Mouse (Mus musculus) adrenal gland, adult 2 months (tissue): ENCODE results near the gene Ssrp1. TPM values are rescaled to one million over a fixed set of nuclear protein-coding genes. Genes with fewer than 3 reads are reported as not detected.

Source experiments
- DNase-seq: peaks from one replicate; pipeline ENCODE4 v3.0.0; 2021
- long read RNA-seq: library from polyadenylated mRNA; stranded (forward); transcript quantifications from one replicate; pipeline ENCODE4 v2.0.0, GENCODE M21; 2021
- polyA plus RNA-seq: library from polyadenylated mRNA; depleted of rRNA; stranded (reverse); fragments of >200 nt; gene quantifications from 2 replicates; pipeline ENCODE4 v1.2.3, GENCODE M21; 2012; rRNA removed
- total RNA-seq, 2 experiments: library from RNA; stranded (reverse); gene quantifications; 2 replicates each; pipeline ENCODE4 v1.2.3; 2021

Gene Ssrp1
- total RNA-seq: 100 to 1,000 TPM; 105 to 125 TPM
- 78.7 and 92.2 TPM in 2 replicates for polyA plus RNA-seq
- long read RNA-seq, transcript Ssrp1-201 (17 exons, 2,739 nt): major isoform, 105 of 127 reads
- long read RNA-seq, partial matches to known transcripts: 17 of 127 reads
- long read RNA-seq, other reads (novel, unspliced or antisense): 4 of 127 reads

GRCm38 (mm10) chr2:85037047-85038026 is at the start of gene Ssrp1, which contains the start of gene P2rx3:
Gene Ssrp1, plus strand, starts transcription at chr2:85037234.
Gene P2rx3, minus strand, starts transcription at chr2:85037462.
- DNase-seq: peak; percentile 93

DNA sequence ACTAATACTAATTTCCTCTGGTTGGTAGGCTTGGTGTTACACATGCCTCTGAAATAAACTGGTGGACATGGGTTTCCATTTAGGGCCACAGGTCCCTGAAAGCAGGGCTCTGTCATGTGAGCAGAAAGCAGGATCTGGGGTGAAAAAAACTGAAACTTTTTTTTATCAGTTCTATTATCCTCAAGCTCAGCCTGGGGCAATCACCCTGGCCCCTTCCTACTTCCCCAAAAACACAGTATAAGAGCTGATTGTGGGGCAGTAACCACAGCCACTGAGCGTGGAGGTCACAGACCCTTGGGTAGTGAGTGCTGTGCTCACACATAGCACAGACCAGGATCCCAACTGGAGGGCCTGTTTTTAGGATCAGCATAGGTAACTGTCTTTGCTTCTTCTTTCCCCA is 49.1 kb upstream of the Ssrp1 start, which contains the start of gene Prg3:
Gene Prg3, plus strand, starts transcription at position 286 of the 400 bp plus-strand sequence.
- DNase-seq: no peak

DNA sequence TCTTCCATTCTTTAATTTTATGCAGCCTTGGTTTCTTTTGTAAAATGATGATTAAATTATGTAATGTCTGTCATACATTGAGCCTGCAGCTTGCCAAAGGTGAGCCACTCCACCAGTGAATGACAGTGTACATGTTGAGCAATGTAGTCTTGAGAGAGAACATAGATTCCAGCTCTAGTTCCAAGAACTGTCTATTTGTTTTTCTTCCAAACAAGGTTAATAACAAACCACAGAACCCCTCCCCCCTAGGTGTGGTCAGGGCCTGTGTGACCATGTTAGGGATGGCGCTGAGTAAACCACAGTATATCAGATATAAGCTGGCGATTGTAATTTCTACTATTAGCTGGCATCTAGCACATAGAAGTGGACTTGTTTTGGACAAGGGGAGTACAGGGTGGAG is 40.7 kb upstream of the Ssrp1 start:
- no peak for DNase-seq

- DNase-seq: peak; percentile 16
Observed at GRCm38 (mm10) chr2:84999486-85000181, 37.4 kb upstream of the Ssrp1 start.

- DNase-seq: peak; percentile 20
Observed at GRCm38 (mm10) chr2:85001497-85001896, 35.5 kb upstream of the Ssrp1 start.

GRCm38 (mm10) chr2:85002575-85002974 is 34.5 kb upstream of the Ssrp1 start:
- DNase-seq: no peak

DNA sequence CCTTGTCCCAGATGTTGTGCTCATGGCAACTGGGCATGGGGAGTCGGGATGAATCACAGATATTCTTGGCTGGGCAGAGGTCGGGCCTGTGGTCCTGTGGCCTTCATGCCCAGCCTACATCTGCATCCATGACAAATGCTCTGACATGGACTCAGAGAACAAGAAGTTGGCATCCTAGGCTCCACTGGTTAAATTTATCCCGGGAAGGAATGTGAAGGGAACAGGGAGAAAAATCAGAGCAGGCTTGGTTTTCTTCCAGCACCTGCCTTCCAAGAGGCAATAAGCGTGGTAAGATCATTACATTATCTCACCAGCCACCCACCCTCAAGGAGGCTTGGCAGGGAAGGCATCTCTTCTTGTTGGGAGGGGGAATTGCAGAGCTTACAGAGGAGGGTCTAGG is 32.7 kb upstream of the Ssrp1 start:
- DNase-seq: no peak

- no peak for DNase-seq
Observed at GRCm38 (mm10) chr2:85006600-85006999, 30.4 kb upstream of the Ssrp1 start.

DNA sequence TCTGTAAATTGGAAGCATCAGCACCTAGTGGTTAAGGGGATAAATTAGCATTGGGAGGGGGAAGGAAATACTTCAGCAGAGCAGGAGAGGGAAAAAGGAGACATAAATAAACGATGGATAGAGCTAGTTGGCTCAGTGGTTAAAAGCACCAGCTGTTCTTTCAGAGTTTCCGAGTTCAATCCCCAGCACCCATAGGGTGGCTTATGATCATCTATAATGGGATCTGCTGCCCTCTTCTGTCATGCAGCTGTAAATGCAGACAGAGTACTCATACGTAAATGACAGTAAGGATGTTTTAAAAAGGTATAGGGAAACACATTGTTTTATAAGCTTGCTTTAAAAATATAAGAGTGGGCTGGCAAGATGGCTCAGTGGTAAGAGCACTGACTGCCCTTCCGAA is 29.3 kb upstream of the Ssrp1 start:
- DNase-seq: peak; percentile 23

- no peak for DNase-seq
Observed at GRCm38 (mm10) chr2:85009212-85009611, 27.8 kb upstream of the Ssrp1 start.

DNA sequence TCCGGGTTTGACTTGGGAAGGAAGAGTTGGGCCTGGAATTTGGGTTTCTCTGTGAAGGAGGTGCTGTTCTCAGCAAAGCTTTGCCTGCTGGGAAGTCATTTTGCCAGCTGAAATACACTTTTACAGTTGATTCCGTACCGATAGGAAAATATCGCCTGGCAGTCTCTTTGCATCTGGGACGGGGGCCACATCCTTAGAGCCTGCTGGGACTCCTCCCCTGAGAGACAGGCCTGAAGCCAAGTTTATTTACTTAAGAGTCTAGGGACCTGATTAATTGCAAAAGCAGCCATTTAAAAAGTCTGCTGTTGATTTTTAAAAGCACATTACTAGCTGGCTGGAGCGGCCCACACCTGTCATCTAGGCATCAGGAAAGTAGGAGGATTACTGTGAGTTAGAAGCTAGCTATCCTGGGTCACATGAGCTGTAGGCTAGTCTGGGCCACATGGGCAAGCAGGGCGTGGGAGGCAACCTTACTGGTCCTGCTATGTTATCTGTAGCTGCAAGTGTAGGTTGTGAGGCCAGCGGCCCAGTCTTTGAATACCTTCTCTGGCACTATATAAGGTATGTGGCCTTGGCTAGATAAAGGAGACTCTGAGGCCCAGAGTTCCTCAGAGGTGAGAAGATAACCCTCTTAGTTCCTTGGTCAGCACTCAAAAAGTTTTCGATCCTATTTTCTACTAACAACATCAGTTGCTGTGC is 25.0 kb upstream of the Ssrp1 start:
- DNase-seq: no peak

DNA sequence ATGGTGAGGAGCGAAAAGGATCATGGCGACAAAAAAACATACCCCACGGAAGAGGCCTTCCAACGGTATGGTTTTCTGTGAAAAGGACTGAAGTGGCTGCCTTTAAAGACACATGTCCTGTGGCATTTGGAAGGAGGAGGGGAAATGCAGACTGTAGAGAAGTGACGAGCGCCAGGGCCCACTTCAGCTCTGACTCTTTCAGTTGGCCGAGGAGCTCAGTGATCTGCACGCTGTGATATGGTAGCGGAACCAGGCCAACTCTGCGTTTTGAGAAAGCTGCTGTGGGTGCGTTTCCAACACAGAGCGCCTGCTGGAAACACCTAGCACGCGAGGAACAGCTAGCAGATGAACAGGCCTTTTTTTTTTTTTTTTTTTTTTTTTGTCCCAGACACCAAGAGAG is 24.4 kb upstream of the Ssrp1 start:
- DNase-seq: no peak

DNA sequence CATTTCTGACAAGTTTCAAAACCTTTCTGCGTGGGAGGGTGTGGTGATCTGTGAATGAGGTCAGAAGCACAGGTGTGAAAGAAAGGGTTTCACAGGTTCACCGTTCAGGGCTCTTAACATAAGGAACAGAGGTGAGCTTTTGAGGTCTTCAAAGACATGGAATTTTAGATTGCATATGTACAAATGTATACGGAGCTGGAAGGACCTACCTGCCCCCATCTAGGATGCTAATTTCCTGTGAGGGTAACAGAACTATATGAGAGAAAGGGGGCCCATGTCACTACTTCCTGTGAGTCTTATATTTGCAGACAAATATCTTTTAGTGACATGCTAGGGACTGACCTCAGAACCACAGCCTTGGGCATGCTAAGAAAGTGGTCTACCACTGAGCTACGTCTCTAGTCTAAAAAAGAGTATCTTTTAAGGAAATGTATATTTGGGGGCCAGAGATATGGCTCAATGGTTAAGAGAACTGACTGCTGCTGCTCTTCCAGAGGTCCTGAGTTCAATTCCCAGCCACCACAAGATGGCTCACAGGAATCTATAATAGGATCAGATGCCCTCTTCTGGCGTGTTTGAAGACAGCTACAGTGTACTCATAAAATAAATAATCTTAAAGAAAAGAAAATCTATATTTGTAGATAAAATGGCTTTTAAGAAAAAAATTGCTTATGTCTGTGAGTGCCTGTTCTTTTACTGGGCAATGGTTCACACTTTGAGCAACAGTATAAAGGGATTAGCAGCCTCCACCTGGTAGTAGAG is 23.0 kb upstream of the Ssrp1 start:
- DNase-seq: no peak

GRCm38 (mm10) chr2:85014588-85014982 is 22.4 kb upstream of the Ssrp1 start:
- no peak for DNase-seq

GRCm38 (mm10) chr2:85022043-85022442 is 15.0 kb upstream of the Ssrp1 start:
- DNase-seq: peak; percentile 17

DNA sequence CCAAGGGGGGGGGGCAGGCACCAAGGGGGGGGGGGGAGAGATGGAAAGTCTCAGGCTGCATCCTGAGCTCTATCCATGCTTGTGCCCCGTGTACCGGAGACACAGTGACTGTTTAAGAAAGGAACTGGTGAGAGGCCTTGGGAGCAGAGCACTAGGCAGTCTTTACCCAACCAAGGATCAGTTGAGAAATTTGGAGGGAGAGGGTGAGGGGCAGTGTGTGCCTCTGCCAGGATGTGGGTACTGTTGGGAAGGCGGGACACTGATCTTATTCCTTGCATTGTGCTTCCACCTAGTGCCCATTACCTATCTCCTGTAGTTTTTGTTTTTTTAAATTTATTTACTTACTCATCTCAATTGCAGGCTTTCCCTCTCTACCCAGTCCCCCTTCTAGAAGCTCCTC is 10.9 kb upstream of the Ssrp1 start:
- DNase-seq: no peak

- no peak for DNase-seq
Observed at GRCm38 (mm10) chr2:85027281-85027680, 9.8 kb upstream of the Ssrp1 start.

- DNase-seq: no peak
Observed at GRCm38 (mm10) chr2:85029897-85030296, 7.1 kb upstream of the Ssrp1 start.

- DNase-seq: no peak
Observed at GRCm38 (mm10) chr2:85030989-85031388, 6.0 kb upstream of the Ssrp1 start.

DNA sequence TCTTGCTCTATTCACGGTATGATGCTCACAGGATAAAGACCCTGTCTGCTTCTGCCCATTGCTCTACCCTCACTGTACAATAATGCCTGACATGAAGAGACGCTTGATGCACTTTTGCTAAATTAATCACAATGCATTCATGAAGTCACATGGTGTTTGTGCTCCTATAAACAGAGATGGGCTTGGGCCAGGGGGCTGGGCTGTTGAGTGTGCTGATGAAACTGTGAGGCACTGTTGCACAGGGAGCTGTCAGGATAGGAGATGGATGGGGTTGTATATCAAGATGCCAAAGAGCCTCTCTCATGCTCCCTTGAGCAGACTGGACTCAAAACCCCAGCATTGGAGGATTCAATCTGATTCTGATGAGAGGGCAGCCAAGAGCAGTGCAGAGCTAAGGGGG is 3.9 kb upstream of the Ssrp1 start:
- no peak for DNase-seq

DNA sequence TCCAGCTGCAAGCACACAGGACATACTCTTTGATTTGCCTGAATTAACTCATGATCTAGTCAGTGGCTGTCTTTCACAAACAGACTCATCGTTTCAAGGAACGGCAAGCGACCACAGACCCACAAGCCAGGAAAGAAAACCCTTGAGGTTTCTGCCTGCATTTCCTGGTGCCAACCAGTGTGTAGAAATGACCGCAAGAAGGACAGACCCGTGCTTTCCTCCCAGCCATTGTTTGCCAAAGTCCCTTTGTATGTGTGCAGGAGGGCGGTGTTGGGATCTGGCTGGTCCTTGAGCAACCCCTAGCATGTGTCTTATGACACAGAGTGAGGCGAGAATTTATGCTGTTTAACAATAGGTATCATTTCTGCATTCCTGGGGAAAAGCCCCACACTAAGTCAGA is 2.9 kb upstream of the Ssrp1 start:
- no peak for DNase-seq
